Mouse (Mus musculus): ENCODE results near the gene Hoxd11.

- TF ChIP-seq CTCF (conservative IDR thresholded peaks at IDR 0.05; ENCODE audit: low read length) (no peak), POU5F1 (IDR thresholded peaks at IDR 0.05; ENCODE audit: borderline replicate concordance, low read length) (no peak)
These were observed 25.7 kb downstream of the Hoxd11 start for GRCm38 (mm10) chr2:74704999-74705466.

Measured in E14TG2a.4 (cell line).